Mouse (Mus musculus) hindbrain, embryonic 14.5 days (tissue): ENCODE data around the gene Lama5. TPM values are rescaled to one million over a fixed set of nuclear protein-coding genes. Genes with fewer than 3 reads are reported as not detected.

Source experiments
- ATAC-seq: fragments of 200-750 bp; cut with Nextera tagmentation; 2 replicates; pipeline ENCODE4 v1.8.0; 2017; ENCODE audit warnings: moderate number of reproducible peaks, mild to moderate bottlenecking, moderate TSS enrichment, moderate library complexity; ENCODE audit not compliant: low FRiP score
- DNase-seq: peaks from one replicate; pipeline ENCODE4 v3.0.0-alpha.2; 2015; ENCODE audit warnings: low spot score
- H3K27ac ChIP-seq: fragments of 300-500 bp; sonication (generic); 2 replicates; pipeline ENCODE4 v1.5.1; 2014; ENCODE audit warnings: mild to moderate bottlenecking, moderate library complexity
- H3K27me3 ChIP-seq: fragments of 300-500 bp; sonication (generic); 2 replicates; pipeline ENCODE4 v1.6.1; 2014; ENCODE audit warnings: mild to moderate bottlenecking, low read length, mixed read lengths; ENCODE audit not compliant: control insufficient read depth, insufficient read depth
- H3K36me3 ChIP-seq: fragments of 300-500 bp; sonication (generic); replicated peaks from 2 replicates; pipeline ENCODE4 v1.6.1; 2014; ENCODE audit not compliant: control insufficient read depth, insufficient read depth
- H3K4me1 ChIP-seq: fragments of 300-500 bp; sonication (generic); replicated peaks from 2 replicates; pipeline ENCODE4 v1.6.1; 2014; ENCODE audit warnings: antibody characterized with exemption, low read length, mixed read lengths; ENCODE audit not compliant: control insufficient read depth, insufficient read depth
- H3K4me2 ChIP-seq: fragments of 300-500 bp; sonication (generic); replicated peaks from 2 replicates; pipeline ENCODE4 v1.6.1; 2014; ENCODE audit warnings: mild to moderate bottlenecking, moderate library complexity
- H3K4me3 ChIP-seq: fragments of 300-500 bp; sonication (generic); replicated peaks from 2 replicates; pipeline ENCODE4 v1.5.1; 2014; ENCODE audit warnings: mild to moderate bottlenecking, low read length
- H3K9ac ChIP-seq: fragments of 300-500 bp; sonication (generic); 2 replicates; pipeline ENCODE4 v1.6.1; 2014
- H3K9me3 ChIP-seq: fragments of 300-500 bp; sonication (generic); 2 replicates; pipeline ENCODE4 v1.6.1; 2016; ENCODE audit warnings: low read length; ENCODE audit not compliant: control insufficient read depth
- WGBS: fragments of 180-500 bp; shearing (Covaris S2); extraction: QIAGEN DNeasy Blood & Tissue Kit; methylation state at CpG from one replicate; pipeline ENCODE4 v1.1.7; 2014; 5-methylcytosine and 5-hydroxymethylcytosine counted together
- polyA plus RNA-seq: library from polyadenylated mRNA; unstranded; fragments of >200 nt; fragmentation: Nextera tagmentation; extraction: Ambion mirVana; gene quantifications from 2 replicates; pipeline ENCODE4 v1.2.1, GENCODE M21; 2014

The Lama5 gene
- polyA plus RNA-seq, 1 experiment from 2014 or later, result 2.9 TPM

DNA sequence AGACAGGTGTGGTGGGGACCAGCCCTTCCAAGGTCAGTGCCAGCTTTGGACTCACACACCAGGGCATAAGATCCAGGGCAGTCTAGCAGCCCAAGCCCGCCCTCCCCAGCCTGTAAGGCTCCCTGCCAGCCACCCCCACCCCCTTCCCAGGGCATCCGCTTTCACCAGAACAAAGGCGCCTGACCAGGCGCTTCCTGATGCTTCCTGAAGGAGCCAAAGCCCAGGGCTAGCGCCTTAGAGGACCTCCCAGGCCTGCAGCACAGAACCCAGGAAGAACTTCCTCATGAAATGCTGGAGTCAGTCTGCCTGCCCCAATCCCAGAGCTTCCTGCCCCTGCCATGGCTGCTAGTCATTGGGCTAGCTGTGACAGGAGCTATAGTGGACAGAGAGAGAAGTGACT is 7.0 kb downstream of the Lama5 start:
- H3K9me3 ChIP-seq, result no peaks in the 10 kb centered on the region
- no peak for DNase-seq
- 36% methylated on average over 5 of the region's 5 CpGs for WGBS
- no peak overlapping the region for H3K4me3 ChIP-seq
- no peak overlapping the region for H3K27ac ChIP-seq
- peaks cover 4% of the 10 kb centered on the region; the same call in 1 of the 2 replicates for H3K27me3 ChIP-seq
- no peak overlapping the region for H3K9ac ChIP-seq
- H3K4me1 ChIP-seq, result no peaks in the 10 kb centered on the region; the same call in 1 of the 2 replicates
- no peak for ATAC-seq
- no peaks in the 10 kb centered on the region for H3K36me3 ChIP-seq
- H3K4me2 ChIP-seq, result no peak overlapping the region

DNA sequence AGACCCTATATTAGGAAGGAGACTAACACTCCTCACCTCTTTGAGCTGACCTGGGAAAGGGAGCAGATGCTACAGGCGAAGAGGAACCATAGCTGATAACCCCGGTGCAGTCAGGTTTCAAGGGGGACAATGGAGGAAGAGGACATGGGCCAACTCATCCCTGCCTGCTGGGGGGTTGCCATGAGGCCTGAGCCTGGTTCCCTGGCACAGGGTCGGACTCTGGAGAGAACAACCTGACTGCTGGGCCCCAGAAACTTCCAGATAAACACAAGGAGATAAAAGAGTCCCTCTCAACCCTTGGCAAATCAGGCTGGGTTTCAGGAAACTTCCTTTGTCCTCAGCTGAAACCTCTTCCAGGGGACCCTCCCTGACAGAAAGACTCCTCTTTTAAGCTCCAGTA is 7.4 kb downstream of the Lama5 start:
- Histone ChIP-seq H3K4me2 (no peak overlapping the region), H3K4me3 (no peak overlapping the region), H3K27ac (no peak overlapping the region), H3K9me3 (no peaks in the 10 kb centered on the region), H3K9ac (no peak overlapping the region), H3K36me3 (no peaks in the 10 kb centered on the region), H3K4me1 (no peaks in the 10 kb centered on the region; the same call in 1 of the 2 replicates), H3K27me3 (0 out of 2 replicates have a peak, but pooled peaks cover under 1% of the 10 kb centered on the region)
- WGBS, result 76% methylated on average over 3 of the region's 3 CpGs
- no peak for ATAC-seq
- DNase-seq, result no peak

GRCm38 (mm10) chr2:180217587-180217986 is 8.1 kb downstream of the Lama5 start:
- Histone ChIP-seq H3K9ac (no peak overlapping the region), H3K4me1 (no peaks in the 10 kb centered on the region; the same call in 1 of the 2 replicates), H3K36me3 (no peaks in the 10 kb centered on the region), H3K4me2 (no peak overlapping the region), H3K9me3 (no peaks in the 10 kb centered on the region), H3K27ac (no peak overlapping the region), H3K4me3 (no peak overlapping the region), H3K27me3 (no peaks in the 10 kb centered on the region)
- ATAC-seq (no peak), DNase-seq (no peak)
- 94% methylated on average over 8 of the region's 8 CpGs for WGBS

- 70% methylated on average over 5 of the region's 5 CpGs for WGBS
- ATAC-seq (no peak), DNase-seq (no peak)
- Histone ChIP-seq H3K27ac (no peak overlapping the region), H3K36me3 (no peaks in the 10 kb centered on the region), H3K4me3 (no peak overlapping the region), H3K27me3 (no peaks in the 10 kb centered on the region), H3K9ac (no peak overlapping the region), H3K4me1 (no peaks in the 10 kb centered on the region; the same call in 1 of the 2 replicates), H3K4me2 (no peak overlapping the region), H3K9me3 (no peaks in the 10 kb centered on the region)
Measured at GRCm38 (mm10) chr2:180216921-180217320, 8.7 kb downstream of the Lama5 start.

GRCm38 (mm10) chr2:180215951-180216350 is 9.7 kb downstream of the Lama5 start:
- Histone ChIP-seq H3K27me3 (no peaks in the 10 kb centered on the region), H3K4me1 (no peaks in the 10 kb centered on the region; the same call in 1 of the 2 replicates), H3K9ac (no peak overlapping the region), H3K36me3 (no peaks in the 10 kb centered on the region), H3K4me3 (no peak overlapping the region), H3K9me3 (no peaks in the 10 kb centered on the region), H3K4me2 (no peak overlapping the region), H3K27ac (no peak overlapping the region)
- ATAC-seq, result no peak
- WGBS, result 83% methylated on average over 6 of the region's 6 CpGs
- DNase-seq, result no peak

DNA sequence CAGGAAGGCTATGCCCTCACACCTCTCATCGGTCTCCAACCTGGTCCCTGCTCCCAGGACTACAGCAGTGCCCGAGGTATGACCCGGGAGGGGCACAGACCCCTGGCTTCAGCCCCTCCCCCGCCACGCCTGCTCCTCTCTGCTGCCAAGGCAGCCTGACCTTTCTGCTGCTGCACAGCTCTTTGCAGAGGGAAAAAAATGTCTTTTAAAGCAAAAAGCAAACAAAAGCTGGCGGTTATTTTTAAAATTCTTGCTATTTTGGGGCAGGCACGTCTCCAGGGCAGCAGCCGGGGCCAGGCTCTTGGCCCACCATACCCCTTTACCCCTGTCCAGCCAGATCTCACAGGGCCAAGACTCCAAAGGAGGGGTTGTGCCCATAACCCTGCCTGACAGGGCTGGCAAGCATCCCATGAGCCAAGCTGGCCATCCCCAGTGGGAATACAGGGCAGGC is 10.6 kb downstream of the Lama5 start:
- H3K4me2 ChIP-seq, result no peak overlapping the region
- ATAC-seq (no peak), DNase-seq (no peak)
- no peaks in the 10 kb centered on the region for H3K36me3 ChIP-seq
- no peak overlapping the region for H3K9ac ChIP-seq
- no peaks in the 10 kb centered on the region for H3K9me3 ChIP-seq
- no peak overlapping the region for H3K27ac ChIP-seq
- H3K4me1 ChIP-seq, result no peaks in the 10 kb centered on the region; the same call in 1 of the 2 replicates
- H3K27me3 ChIP-seq, result no peaks in the 10 kb centered on the region
- 74% methylated on average over 8 of the region's 8 CpGs for WGBS
- H3K4me3 ChIP-seq, result no peak overlapping the region

GRCm38 (mm10) chr2:180214352-180214978 is 11.2 kb downstream of the Lama5 start:
- no peaks in the 10 kb centered on the region; the same call in 1 of the 2 replicates for H3K4me1 ChIP-seq
- H3K4me2 ChIP-seq, result no peak overlapping the region
- no peaks in the 10 kb centered on the region for H3K9me3 ChIP-seq
- H3K4me3 ChIP-seq, result no peak overlapping the region
- ATAC-seq (no peak), DNase-seq (no peak)
- WGBS, result 83% methylated on average over 4 of the region's 4 CpGs
- no peaks in the 10 kb centered on the region for H3K36me3 ChIP-seq
- H3K27ac ChIP-seq, result no peak overlapping the region
- H3K27me3 ChIP-seq, result no peaks in the 10 kb centered on the region
- no peak overlapping the region for H3K9ac ChIP-seq

DNA sequence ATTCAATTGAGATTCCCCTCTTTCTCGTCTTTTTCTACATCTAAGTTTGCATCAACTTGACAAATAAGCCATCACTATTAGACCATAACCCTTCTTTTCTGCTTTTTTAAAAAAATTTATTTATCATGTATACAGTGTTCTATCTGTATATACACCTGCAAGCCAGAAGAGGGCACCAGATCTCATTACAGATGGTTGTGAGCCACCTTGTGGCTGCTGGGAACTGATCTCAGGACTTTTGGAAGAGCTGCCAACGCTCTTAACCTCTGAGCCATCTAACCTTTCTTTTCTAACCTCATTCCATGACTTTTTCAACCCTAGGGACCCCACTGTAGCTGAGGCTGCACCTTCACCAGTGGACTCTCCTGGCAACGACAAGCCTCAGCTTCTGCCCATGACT is 13.4 kb downstream of the Lama5 start:
- no peak for DNase-seq
- H3K4me2 ChIP-seq, result no peak overlapping the region
- 94% methylated on average over 3 of the region's 3 CpGs for WGBS
- H3K4me3 ChIP-seq, result no peak overlapping the region
- no peaks in the 10 kb centered on the region for H3K27me3 ChIP-seq
- no peaks in the 10 kb centered on the region for H3K36me3 ChIP-seq
- H3K27ac ChIP-seq, result no peak overlapping the region
- no peak for ATAC-seq
- H3K9me3 ChIP-seq, result no peaks in the 10 kb centered on the region
- no peaks in the 10 kb centered on the region; the same call in 1 of the 2 replicates for H3K4me1 ChIP-seq
- no peak overlapping the region for H3K9ac ChIP-seq

GRCm38 (mm10) chr2:180208976-180209375 is 16.7 kb downstream of the Lama5 start:
- no peaks in the 10 kb centered on the region for H3K36me3 ChIP-seq
- H3K4me2 ChIP-seq, result no peak overlapping the region
- no peak overlapping the region for H3K9ac ChIP-seq
- WGBS, result 96% methylated on average over 1 of the region's 1 CpGs
- no peak overlapping the region for H3K27ac ChIP-seq
- H3K4me1 ChIP-seq, result peaks cover 18% of the 10 kb centered on the region; the same call in 1 of the 2 replicates
- no peaks in the 10 kb centered on the region for H3K27me3 ChIP-seq
- ATAC-seq, result no peak
- H3K9me3 ChIP-seq, result no peaks in the 10 kb centered on the region
- no peak for DNase-seq
- no peak overlapping the region for H3K4me3 ChIP-seq
